Mouse (Mus musculus): ENCODE measurements around the gene Zfp141.
A peak's percentile ranks its signal among the peaks of the same experiment; 100 is the strongest.

Zfp141 gene

GRCm38 (mm10) chr7:42505588-42505987, at the start of gene Zfp141:
Zfp141 (minus strand) TSS chr7:42505740.
- peak; percentile 89 for DNase-seq

- DNase-seq = no peak
Observed at GRCm38 (mm10) chr7:42551766-42552165, 46.2 kb upstream of the Zfp141 start.

GRCm38 (mm10) chr7:42505186-42505585, 354 bp downstream of the Zfp141 start:
- no peak for DNase-seq

GRCm38 (mm10) chr7:42498248-42498647, 7.3 kb downstream of the Zfp141 start:
- DNase-seq = no peak

- no peak for DNase-seq
Observed at GRCm38 (mm10) chr7:42497356-42497755, 8.2 kb downstream of the Zfp141 start.

GRCm38 (mm10) chr7:42496202-42496601, 9.3 kb downstream of the Zfp141 start:
- no peak for DNase-seq

GRCm38 (mm10) chr7:42490859-42491258, 14.7 kb downstream of the Zfp141 start:
- no peak for DNase-seq

- no peak for DNase-seq
Observed at GRCm38 (mm10) chr7:42490358-42490757, 15.2 kb downstream of the Zfp141 start.

GRCm38 (mm10) chr7:42454640-42455039, 50.9 kb downstream of the Zfp141 start:
- DNase-seq = no peak

GRCm38 (mm10) chr7:42450618-42451017, 54.9 kb downstream of the Zfp141 start:
- peak; percentile 7 for DNase-seq

- DNase-seq = no peak
Observed at GRCm38 (mm10) chr7:42447850-42448249, 57.7 kb downstream of the Zfp141 start, which contains the start of gene 4933421I07Rik. 4933421I07Rik (minus strand) TSS chr7:42448120.

GRCm38 (mm10) chr7:42447352-42447751, 58.2 kb downstream of the Zfp141 start:
- no peak for DNase-seq
